Mouse (Mus musculus) hindbrain, embryonic 11.5 days (tissue): ENCODE measurements around the gene Stac2. TPM values are rescaled to one million over a fixed set of nuclear protein-coding genes. Genes with fewer than 3 reads are reported as not detected.

Experiments used
- ATAC-seq: fragments of 200-750 bp; cut with Nextera tagmentation; 2 replicates; pipeline ENCODE4 v1.8.0; 2017; ENCODE audit warnings: mild to moderate bottlenecking, moderate TSS enrichment, moderate library complexity; ENCODE audit not compliant: low FRiP score
- DNase-seq: peaks from one replicate; pipeline ENCODE4 v3.0.0-alpha.2; 2015; ENCODE audit warnings: low spot score
- H3K27ac ChIP-seq: fragments of 300-500 bp; sonication (generic); 2 replicates; pipeline ENCODE4 v1.5.1; 2014; ENCODE audit warnings: mild to moderate bottlenecking, low read depth, low read length
- H3K27me3 ChIP-seq: fragments of 300-500 bp; sonication (generic); 2 replicates; pipeline ENCODE4 v1.6.1; 2014; ENCODE audit warnings: mild to moderate bottlenecking, low read length, moderate library complexity, mixed read lengths; ENCODE audit not compliant: control insufficient read depth, insufficient read depth
- H3K36me3 ChIP-seq: fragments of 300-500 bp; sonication (generic); 2 replicates; pipeline ENCODE4 v1.6.1; 2014; ENCODE audit warnings: mild to moderate bottlenecking, low read length, moderate library complexity, mixed read lengths; ENCODE audit not compliant: control insufficient read depth, insufficient read depth
- H3K4me1 ChIP-seq: fragments of 300-500 bp; sonication (generic); replicated peaks from 2 replicates; pipeline ENCODE4 v1.6.1; 2014; ENCODE audit warnings: low read length, mixed read lengths; ENCODE audit not compliant: control insufficient read depth, insufficient read depth
- H3K4me2 ChIP-seq: fragments of 300-500 bp; sonication (generic); replicated peaks from 2 replicates; pipeline ENCODE4 v1.6.1; 2014; ENCODE audit warnings: mild to moderate bottlenecking, low read depth, low read length
- H3K4me3 ChIP-seq: fragments of 300-500 bp; sonication (generic); 2 replicates; pipeline ENCODE4 v1.5.1; 2014; ENCODE audit warnings: low read depth, low read length
- H3K9ac ChIP-seq: fragments of 300-500 bp; sonication (generic); 2 replicates; pipeline ENCODE4 v1.6.1; 2014; ENCODE audit warnings: low read depth, low read length
- H3K9me3 ChIP-seq: fragments of 300-500 bp; sonication (generic); 2 replicates; pipeline ENCODE4 v1.6.1; 2016; ENCODE audit warnings: low read length; ENCODE audit not compliant: control insufficient read depth
- WGBS: fragments of 180-500 bp; shearing (Covaris S2); extraction: QIAGEN DNeasy Blood & Tissue Kit; methylation state at CpG from one replicate; pipeline ENCODE4 v1.1.7; 2014; 5-methylcytosine and 5-hydroxymethylcytosine counted together
- polyA plus RNA-seq: library from polyadenylated mRNA; unstranded; fragments of >200 nt; fragmentation: Nextera tagmentation; extraction: Ambion mirVana; gene quantifications from 2 replicates; pipeline ENCODE4 v1.2.1, GENCODE M21; 2014

The Stac2 gene
- polyA plus RNA-seq, 1 experiment from 2014 or later, result 1.4 TPM

DNA sequence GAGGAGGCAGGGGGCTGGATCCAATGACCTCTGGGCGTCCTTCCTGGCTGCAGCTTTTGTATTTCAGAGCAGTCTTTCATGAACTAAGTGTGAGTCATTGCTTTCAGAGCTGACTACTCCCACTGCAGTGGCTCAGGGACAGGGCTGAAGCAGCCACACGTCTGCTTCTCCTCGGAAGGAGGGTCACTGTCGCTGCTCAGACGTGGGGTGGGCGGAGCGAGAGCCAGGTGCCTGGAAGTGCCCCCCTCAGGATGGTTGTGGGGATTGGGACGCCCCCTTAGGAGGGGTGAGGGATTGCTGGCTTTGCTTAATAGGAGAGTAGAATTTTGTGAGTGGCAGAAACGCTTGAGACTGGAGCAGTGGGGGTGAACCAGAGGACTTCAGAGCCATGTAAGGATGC lies 4.2 kb upstream of the Stac2 start:
- no peak for ATAC-seq
- H3K36me3 ChIP-seq, result no peaks in the 10 kb centered on the region
- 28% methylated on average over 9 of the region's 9 CpGs for WGBS
- peaks cover 2% of the 10 kb centered on the region; the same call in 1 of the 2 replicates for H3K4me1 ChIP-seq
- H3K9me3 ChIP-seq, result no peaks in the 10 kb centered on the region
- H3K27ac ChIP-seq, result no peak overlapping the region
- no peak for DNase-seq
- no peak overlapping the region for H3K4me2 ChIP-seq
- peaks cover 8% of the 10 kb centered on the region for H3K27me3 ChIP-seq
- H3K4me3 ChIP-seq, result no peak overlapping the region
- no peak overlapping the region for H3K9ac ChIP-seq

GRCm38 (mm10) chr11:98052129-98052988 lies 903 bp downstream of the Stac2 start:
- 1% methylated on average over 80 of the region's 83 CpGs for WGBS
- no peaks in the 10 kb centered on the region for H3K36me3 ChIP-seq
- no peaks in the 10 kb centered on the region for H3K9me3 ChIP-seq
- H3K4me1 ChIP-seq, result peaks cover 7% of the 10 kb centered on the region; the same call in 1 of the 2 replicates
- peak overlapping the region; percentile 61 for H3K4me2 ChIP-seq
- ATAC-seq (peak; percentile 50), DNase-seq (peak; percentile 65)
- peaks cover 29% of the 10 kb centered on the region for H3K27me3 ChIP-seq
- peak overlapping the region; percentile 56 for H3K9ac ChIP-seq
- no peak overlapping the region for H3K27ac ChIP-seq
- peak overlapping the region; percentile 44 for H3K4me3 ChIP-seq

DNA sequence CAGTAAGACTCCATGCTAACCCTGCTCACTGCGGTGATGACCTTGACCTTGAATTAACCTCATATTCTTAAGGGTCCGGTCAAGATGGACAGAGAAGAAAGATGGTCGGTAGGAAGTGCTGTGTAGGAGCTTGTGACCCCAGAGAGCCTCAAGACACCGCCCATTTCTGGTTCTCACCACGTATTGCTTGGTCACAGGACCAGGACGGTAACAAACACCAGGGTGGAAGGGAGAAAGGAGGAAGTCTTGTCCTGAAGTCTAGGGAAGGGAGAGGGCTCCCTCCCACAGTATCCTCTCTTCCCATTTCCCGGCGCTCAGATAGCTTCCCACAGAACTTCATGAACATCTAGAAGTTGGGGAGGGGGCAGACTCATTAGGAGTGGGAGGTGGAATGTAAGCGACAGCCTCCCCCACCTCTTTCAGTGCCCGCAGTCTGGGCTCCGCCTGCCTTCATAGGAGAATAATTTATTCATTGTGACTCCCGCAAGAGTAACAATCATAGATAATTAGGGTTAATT lies 1.6 kb downstream of the Stac2 start:
- Histone ChIP-seq H3K9me3 (no peaks in the 10 kb centered on the region), H3K4me2 (peak overlapping the region; percentile 61), H3K4me1 (peaks cover 7% of the 10 kb centered on the region; the same call in 1 of the 2 replicates), H3K36me3 (no peaks in the 10 kb centered on the region), H3K4me3 (peak overlapping the region; percentile 44), H3K27ac (no peak overlapping the region), H3K9ac (no peak overlapping the region), H3K27me3 (peaks cover 29% of the 10 kb centered on the region)
- ATAC-seq, result no peak
- WGBS, result 5% methylated on average over 12 of the region's 12 CpGs
- peak; percentile 30 for DNase-seq

DNA sequence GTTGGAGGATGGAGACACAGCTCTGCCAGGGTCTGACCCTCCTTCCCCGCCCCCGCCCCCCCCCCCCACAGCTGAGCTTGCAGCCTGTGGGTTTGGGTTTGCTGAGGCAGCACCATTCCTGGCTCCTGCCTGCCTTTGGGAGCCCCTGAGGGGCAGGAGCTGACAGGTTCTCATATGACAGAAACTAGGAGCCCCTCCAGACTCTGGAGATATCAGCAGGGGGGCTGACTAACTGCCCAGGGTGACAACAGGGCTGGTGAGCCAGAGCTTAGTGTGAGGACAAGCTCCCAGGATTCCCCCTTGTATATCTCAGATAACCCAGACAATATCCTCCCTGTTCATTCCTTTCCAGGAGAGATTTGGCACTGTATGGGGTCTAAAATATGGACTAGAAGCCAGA lies 2.3 kb downstream of the Stac2 start:
- ATAC-seq (no peak), DNase-seq (no peak)
- no peaks in the 10 kb centered on the region for H3K36me3 ChIP-seq
- H3K9ac ChIP-seq, result no peak overlapping the region
- H3K27ac ChIP-seq, result no peak overlapping the region
- H3K4me3 ChIP-seq, result no peak overlapping the region
- 57% methylated on average over 2 of the region's 2 CpGs for WGBS
- no peaks in the 10 kb centered on the region for H3K9me3 ChIP-seq
- peaks cover 7% of the 10 kb centered on the region; the same call in 1 of the 2 replicates for H3K4me1 ChIP-seq
- H3K27me3 ChIP-seq, result peaks cover 29% of the 10 kb centered on the region
- H3K4me2 ChIP-seq, result no peak overlapping the region

DNA sequence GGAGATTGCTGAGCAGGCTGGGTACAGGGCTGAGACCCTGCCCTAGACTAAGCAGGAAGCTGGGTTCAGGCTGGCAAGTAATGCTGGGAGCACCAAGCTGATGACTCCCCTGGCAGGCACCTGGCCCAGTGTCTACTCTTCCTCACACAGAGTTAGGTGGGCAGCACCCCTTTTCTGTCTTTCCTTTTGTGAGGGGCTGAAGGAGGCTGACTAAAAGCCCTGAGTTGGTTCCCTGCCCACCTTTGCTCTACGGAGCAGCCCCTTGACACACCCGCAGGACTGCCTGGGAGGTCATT lies 2.8 kb downstream of the Stac2 start:
- Histone ChIP-seq H3K4me3 (no peak overlapping the region), H3K27ac (no peak overlapping the region), H3K4me1 (peaks cover 7% of the 10 kb centered on the region; the same call in 1 of the 2 replicates), H3K9me3 (no peaks in the 10 kb centered on the region), H3K27me3 (peaks cover 29% of the 10 kb centered on the region), H3K9ac (no peak overlapping the region), H3K36me3 (no peaks in the 10 kb centered on the region), H3K4me2 (no peak overlapping the region)
- 23% methylated on average over 2 of the region's 2 CpGs for WGBS
- ATAC-seq, result no peak
- no peak for DNase-seq

- Histone ChIP-seq H3K27me3 (peaks cover 28% of the 10 kb centered on the region), H3K27ac (no peak overlapping the region), H3K4me2 (no peak overlapping the region), H3K9me3 (no peaks in the 10 kb centered on the region), H3K9ac (no peak overlapping the region), H3K4me1 (peaks cover 7% of the 10 kb centered on the region; the same call in 1 of the 2 replicates), H3K4me3 (no peak overlapping the region), H3K36me3 (no peaks in the 10 kb centered on the region)
- 71% methylated on average over 14 of the region's 14 CpGs for WGBS
- DNase-seq (no peak), ATAC-seq (no peak)
Observed at GRCm38 (mm10) chr11:98049672-98050519, 3.4 kb downstream of the Stac2 start.

GRCm38 (mm10) chr11:98047745-98048144 lies 5.5 kb downstream of the Stac2 start:
- DNase-seq, result no peak
- 82% methylated on average over 4 of the region's 4 CpGs for WGBS
- ATAC-seq, result no peak

DNA sequence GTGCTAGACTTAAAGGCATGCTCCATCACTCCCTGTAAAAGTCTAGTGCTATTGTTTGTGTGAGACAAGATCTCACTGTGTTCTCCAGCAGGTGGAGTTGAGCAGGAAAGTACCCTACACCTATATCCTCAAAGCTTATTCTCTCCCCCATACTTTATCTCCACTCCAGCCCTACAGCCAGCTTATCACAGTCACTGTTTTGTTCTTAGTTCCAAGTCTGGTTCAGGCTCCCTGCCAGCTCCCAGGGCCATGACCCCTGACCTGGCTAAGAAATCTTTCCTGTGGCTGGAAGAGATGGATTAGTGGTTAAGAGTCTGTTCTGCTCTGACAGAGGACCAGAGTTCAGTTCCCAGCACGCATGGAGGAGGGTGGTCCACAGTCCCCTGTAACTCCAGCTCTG lies 6.8 kb downstream of the Stac2 start:
- Histone ChIP-seq H3K4me3 (no peak overlapping the region), H3K9me3 (no peaks in the 10 kb centered on the region), H3K27ac (no peak overlapping the region), H3K4me2 (no peak overlapping the region), H3K4me1 (no peaks in the 10 kb centered on the region), H3K27me3 (peaks cover 11% of the 10 kb centered on the region), H3K9ac (no peak overlapping the region), H3K36me3 (no peaks in the 10 kb centered on the region)
- no peak for DNase-seq
- no peak for ATAC-seq
- WGBS, result 56% methylated on average over 1 of the region's 1 CpGs

More at GRCm38 (mm10) chr11:98047745-98048144, 5.5 kb downstream of the Stac2 start:
- Histone ChIP-seq H3K9me3 (no peaks in the 10 kb centered on the region), H3K4me2 (no peak overlapping the region), H3K27ac (no peak overlapping the region), H3K9ac (no peak overlapping the region), H3K4me3 (no peak overlapping the region), H3K27me3 (peaks cover 24% of the 10 kb centered on the region), H3K36me3 (no peaks in the 10 kb centered on the region), H3K4me1 (peaks cover 7% of the 10 kb centered on the region; the same call in 1 of the 2 replicates)
